Mouse (Mus musculus) ovary, adult 18-20 months (tissue): Measurements from ENCODE around the gene Wnt5b.

Source experiments
- DNase-seq: peaks from one replicate; pipeline ENCODE4 v3.0.0; 2022; ENCODE audit warnings: low spot score, mixed read lengths

Gene Wnt5b

DNA sequence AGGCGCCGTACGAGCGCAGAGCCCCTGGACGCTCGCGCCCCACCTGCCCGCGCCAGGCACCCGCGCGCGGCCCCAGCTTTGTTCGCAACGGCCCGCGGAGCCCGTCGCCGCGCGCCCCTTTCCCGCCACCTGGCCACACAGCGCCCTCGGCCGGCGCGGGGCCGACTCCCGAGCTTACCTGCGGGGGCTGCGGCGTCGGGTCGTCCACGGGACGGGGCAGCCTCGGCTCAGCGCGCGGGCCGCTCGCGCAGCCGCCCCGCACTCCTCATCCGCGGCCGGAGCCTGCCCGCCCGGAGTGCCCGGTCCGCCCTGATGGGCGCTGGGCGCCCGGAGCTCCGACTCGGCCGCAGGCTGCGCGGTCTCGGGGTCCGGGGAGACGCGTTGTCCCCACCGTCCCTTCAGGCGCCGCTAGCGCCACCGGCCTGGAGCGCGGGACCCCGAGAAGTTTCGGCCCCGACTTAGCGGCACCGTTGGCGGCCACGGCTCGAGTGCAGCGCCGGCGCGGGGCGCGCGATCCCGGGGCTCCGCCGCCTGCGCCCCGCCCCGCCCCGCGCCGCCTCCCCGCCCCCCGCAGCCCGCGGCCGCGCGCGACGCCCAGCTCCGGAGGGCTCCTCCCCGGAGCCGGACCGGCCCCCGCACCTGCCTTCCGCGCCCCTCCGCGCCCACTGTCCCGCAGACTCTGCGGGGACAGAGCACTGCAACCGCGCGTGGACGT is at the start of gene Wnt5b:
Wnt5b (minus strand) TSS at position 545 of the 715 bp plus-strand sequence.
- DNase-seq: no peak

DNA sequence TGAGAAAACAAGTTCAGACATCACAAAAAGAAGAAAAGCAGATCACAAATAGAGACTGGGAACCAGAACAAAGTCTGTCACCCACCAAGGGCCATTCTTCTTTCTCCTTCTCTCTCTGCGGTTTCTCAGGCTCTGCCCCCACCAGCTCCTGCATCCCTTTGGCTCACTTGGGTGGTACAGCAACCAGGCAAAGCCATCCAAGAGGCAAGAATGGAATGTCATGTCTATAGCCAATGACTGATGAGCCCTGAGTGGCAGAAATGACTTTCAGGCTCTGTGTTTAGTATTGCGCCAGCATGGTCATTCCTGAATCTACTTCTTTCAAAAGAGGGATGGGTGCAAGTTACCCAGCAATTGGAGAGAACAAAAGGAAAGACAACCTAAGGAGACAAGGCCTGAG is 46.7 kb upstream of the Wnt5b start:
- DNase-seq: no peak

DNA sequence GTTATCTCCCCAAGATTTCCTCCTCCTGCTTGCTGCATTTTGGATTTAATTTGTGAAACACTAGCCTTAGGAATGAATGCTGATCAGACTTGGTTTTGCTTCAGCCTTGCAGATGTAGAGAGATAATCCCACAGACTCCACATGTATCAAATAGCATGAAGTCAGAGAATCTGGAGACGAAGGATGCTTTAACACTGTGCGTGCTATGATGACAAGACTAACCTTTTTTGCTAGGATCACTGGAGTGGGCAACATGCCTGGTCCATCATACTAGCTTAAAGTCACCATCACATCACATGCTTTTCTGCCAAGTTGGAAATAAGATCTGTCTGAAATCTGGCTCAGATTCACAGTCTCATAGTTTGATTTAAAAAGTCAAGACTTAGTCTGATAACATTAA is 43.8 kb upstream of the Wnt5b start:
- no peak for DNase-seq

- no peak for DNase-seq
Observed at GRCm38 (mm10) chr6:119587454-119587853, 43.3 kb upstream of the Wnt5b start.

- no peak for DNase-seq
Observed at GRCm38 (mm10) chr6:119585652-119586375, 41.7 kb upstream of the Wnt5b start.

GRCm38 (mm10) chr6:119584061-119584460 is 39.9 kb upstream of the Wnt5b start:
- no peak for DNase-seq

- DNase-seq: no peak
Observed at GRCm38 (mm10) chr6:119583165-119583564, 39.0 kb upstream of the Wnt5b start.

DNA sequence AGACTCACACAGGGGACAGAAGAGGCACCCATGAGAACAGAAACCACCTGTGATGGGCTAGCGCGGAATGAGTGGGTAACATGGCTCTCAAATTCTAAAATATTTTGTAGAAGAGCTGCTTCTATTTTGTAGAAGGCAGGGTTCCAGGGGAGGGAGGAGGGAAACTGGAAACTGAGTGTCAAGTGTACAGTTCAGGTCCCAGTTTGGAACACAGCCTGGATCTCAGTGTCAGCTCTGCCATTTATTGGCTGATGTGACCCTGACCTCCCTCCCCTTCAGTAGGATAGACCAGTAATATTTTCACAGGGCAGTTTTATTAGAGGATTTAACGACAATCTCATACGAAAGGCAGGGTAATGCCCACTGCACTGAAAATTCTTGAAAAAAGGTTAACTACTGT is 32.6 kb upstream of the Wnt5b start:
- no peak for DNase-seq

- no peak for DNase-seq
Observed at GRCm38 (mm10) chr6:119575331-119575730, 31.2 kb upstream of the Wnt5b start.

DNA sequence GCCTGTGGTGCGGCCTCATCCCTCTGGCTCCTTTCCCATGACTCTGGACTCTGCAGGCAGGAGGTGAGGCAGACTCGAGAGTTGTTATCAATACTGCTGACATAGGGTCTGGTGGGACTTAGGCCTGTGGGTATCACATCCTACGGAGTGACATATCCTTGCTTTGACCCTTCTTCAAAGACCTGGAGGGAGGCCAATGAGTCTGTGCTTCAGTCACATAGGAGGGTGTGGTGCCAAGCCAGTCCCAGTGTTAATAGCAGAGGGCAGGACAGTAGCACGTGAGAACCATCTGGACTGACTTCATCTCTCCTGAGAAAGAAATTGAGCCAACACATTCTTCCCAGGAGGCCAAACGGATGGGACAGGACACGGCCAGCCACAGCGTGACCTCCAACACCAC is 28.1 kb upstream of the Wnt5b start:
- DNase-seq: no peak

DNA sequence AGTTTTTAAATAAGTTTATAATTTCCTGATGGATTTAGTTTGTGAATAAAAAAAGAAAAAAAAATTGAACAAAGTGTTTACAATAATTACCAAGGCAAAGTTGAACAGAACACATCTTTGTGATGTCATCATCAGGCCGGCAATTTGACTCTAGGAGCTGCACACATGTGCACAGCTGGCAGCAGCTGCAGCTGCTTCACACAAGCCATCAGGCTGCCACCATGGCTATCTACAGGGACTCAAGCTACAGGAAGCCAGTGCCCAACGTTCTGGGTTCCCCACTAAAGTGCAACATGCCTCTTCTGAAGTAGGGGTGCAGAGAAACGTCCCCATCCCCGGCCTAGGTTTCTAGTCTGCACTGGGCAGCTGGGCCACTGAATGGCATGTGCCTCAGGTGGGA is 26.6 kb upstream of the Wnt5b start:
- no peak for DNase-seq

DNA sequence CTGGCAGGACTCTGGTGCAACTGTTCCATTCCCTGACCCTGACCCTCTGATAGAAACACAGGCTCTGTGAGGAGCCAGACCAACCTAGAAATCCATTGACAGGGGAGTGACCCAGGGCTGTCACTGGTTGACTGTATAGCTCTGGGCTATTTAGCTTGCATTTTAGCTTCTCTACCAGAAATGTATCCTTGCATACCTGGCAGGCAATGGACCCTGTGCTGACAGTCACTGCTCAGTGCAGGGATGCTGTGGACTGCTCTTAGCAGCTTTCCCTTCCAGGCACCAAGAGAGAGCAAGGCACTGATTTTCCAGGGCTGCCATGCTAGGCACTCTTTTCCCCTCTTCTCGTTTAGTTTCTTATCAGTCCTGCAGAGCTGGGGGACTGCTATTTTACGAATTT is 24.2 kb upstream of the Wnt5b start:
- no peak for DNase-seq

GRCm38 (mm10) chr6:119565451-119566379 is 21.6 kb upstream of the Wnt5b start:
- DNase-seq: peak; percentile 29

DNA sequence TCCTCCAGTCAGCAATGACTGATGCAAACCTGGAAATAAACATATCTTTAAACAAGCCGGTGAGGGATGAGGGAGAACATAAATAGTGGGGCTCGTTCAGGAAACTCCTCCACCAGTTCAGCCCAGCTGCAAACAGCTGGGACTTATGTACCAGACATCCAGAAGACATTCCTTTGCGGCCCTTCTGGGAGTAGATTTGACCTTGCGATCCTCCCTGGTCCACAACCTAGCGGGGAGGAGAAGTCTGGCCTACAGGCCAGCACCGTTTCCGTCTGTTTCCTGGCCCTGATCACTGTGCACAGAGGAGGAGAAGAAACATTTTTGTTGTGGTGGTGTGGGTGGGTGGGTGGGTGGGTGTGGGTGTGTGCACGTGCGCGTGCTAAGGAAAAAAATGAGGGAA is 18.4 kb upstream of the Wnt5b start:
- no peak for DNase-seq

GRCm38 (mm10) chr6:119558855-119559254 is 14.7 kb upstream of the Wnt5b start:
- no peak for DNase-seq

- DNase-seq: no peak
Observed at GRCm38 (mm10) chr6:119554439-119554838, 10.3 kb upstream of the Wnt5b start.

GRCm38 (mm10) chr6:119544518-119544864 is 344 bp upstream of the Wnt5b start:
- DNase-seq: no peak

- DNase-seq: no peak
Observed at GRCm38 (mm10) chr6:119543456-119543802, 718 bp downstream of the Wnt5b start.

DNA sequence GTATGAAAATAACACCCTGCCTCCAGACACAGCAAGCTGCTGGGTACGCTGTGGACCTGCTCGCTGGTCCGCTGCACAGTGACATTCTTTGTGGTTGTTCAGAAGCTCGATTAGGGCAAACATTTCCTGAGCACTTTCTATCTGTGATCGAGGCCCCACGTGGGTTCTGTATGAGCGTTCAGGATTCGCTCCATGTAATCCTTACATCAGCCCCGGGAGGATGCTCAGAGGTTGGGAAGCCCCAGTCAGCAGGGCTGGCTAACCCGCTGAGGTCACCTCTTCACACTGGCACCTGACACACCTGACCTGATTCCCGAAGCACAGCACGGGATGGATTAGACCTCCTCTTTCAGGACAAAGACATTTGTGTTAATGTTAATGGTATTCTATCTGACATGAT is 8.3 kb downstream of the Wnt5b start:
- DNase-seq: no peak

GRCm38 (mm10) chr6:119533170-119533709 is 10.9 kb downstream of the Wnt5b start:
- no peak for DNase-seq

DNA sequence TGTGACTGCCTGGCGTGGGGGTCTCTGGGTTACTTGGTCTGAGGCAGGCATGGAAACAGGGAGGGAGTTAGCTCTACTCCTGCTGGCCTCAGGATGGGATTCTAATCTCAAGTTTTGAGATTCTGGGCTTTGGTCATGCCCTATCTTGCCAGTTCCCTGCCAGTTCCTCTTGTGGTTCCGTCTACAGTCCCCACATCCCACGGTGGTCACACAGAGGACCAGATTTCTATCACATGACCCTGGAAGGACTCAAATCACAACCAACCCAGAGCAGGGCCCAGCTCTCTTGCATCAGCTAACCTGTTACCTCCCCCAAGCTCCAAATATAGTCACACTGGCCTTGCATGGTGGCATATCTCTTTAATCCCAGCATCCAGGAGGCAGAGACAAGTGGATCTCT is 14.5 kb downstream of the Wnt5b start:
- no peak for DNase-seq

GRCm38 (mm10) chr6:119526498-119526897 is 17.6 kb downstream of the Wnt5b start:
- no peak for DNase-seq
